Mouse (Mus musculus): ENCODE results near the gene Txnrd1. TPM values are rescaled to one million over a fixed set of nuclear protein-coding genes. Genes with fewer than 3 reads are reported as not detected.
A peak's percentile ranks its signal among the peaks of the same experiment; 100 is the strongest.

Gene Txnrd1
- polyA plus RNA-seq, 1 experiment: 115 TPM

DNA sequence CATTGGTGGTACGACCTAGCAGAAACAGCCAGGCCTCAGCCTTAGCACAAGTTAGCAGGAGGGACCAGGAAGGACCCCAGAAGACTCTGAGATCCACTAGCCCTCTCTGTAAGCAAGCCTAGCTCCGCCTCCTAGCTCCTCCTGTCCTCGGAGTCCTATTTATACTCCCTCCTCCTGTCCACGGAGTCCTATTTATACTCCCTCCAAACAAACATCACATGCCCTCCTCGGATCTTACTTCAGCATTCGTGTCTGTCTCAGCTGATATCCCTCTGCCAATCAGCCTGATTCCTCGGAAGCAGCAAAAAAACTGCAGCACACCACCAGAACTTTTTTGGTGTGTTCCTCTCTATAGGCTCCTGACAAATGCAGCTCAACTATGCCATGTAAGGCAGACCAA lies 65.1 kb downstream of the Txnrd1 start:
- DNase-seq (ENCODE audit: low read depth): no peak
- no peak for TF ChIP-seq POLR2A (IDR thresholded peaks at IDR 0.05; ENCODE audit: borderline replicate concordance, extremely low read depth, insufficient read depth, insufficient read length, poor library complexity, severe bottlenecking)
- no peak for TF ChIP-seq CTCF (IDR thresholded peaks at IDR 0.05; ENCODE audit: borderline replicate concordance, extremely low read depth, insufficient read depth, insufficient read length)

DNA sequence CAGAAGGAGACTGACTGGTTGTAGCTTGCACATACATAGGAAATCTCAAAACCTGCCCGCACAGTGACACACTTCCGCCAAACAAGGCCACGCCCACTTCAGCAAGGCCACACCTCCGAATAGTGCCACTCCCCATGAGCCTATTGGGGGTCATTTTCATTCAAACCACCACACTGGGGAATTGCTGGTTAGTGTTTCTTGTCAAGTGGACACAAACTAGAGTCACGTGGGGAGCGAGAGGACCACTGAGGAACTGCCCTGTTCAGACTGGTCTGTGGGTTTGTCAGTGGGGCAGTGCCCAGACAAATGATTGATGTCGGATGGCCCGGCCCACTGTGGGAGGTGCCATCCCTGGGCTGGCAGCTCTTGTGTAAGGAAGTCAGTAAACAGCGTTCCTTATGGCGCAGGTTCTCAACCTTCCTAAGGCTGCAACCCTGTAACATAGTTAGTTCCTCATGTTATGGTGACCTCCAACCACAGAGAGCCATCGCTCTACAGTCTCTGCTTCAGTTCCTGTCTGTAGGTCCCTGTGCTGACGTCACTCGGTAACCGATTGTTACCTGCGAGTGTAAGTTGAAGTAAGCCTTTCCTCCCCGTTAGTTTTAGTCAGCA lies 66.2 kb downstream of the Txnrd1 start:
- DNase-seq (ENCODE audit: low read depth): peak; percentile 56

DNA sequence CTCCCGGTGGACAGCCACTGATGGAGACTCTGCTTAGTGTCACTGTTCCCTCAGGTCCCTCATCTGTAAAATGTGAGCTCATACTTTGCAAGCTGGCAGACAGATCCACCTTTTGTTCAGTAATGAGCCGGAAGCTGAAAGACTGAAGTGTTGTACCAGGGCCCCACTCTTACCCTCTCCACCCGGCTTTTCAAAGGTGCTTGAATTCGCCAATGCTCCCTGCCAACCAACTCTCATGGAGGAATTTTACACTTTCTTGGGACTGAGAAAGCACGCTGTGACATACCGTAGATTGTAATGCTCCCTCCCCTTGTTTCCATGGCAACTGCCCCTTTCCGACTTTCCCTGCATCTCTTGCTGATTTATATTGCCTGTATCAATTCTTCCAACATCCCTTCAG lies 66.8 kb downstream of the Txnrd1 start:
- TF ChIP-seq CTCF (IDR thresholded peaks at IDR 0.05; ENCODE audit: borderline replicate concordance, extremely low read depth, insufficient read depth, insufficient read length) (no peak), POLR2A (IDR thresholded peaks at IDR 0.05; ENCODE audit: borderline replicate concordance, extremely low read depth, insufficient read depth, insufficient read length, poor library complexity, severe bottlenecking) (no peak)
- peak; percentile 88 for DNase-seq (ENCODE audit: low read depth)

More for the DNA sequence above, 66.2 kb downstream of the Txnrd1 start:
- TF ChIP-seq POLR2A (IDR thresholded peaks at IDR 0.05; ENCODE audit: borderline replicate concordance, extremely low read depth, insufficient read depth, insufficient read length, poor library complexity, severe bottlenecking) (no peak), CTCF (IDR thresholded peaks at IDR 0.05; ENCODE audit: borderline replicate concordance, extremely low read depth, insufficient read depth, insufficient read length) (no peak)

DNA sequence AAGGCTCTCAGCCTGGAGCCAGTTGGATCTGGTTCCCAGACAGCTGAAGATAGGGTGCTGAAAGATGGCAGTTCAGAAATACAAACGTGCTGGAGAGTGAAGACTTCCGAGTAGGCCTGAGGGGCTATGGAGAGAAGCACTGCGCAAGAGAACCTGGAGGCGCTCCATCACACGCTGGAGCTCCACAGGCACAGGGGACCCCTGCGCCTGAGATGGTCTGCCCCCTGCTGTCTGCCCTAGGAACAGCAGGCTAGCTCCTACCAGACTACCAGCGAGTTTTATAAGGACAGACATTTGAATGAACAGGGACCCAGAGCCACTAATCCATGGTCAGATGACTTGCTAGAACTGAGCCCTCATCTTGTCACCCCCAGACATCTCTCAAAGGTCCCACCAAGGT lies 67.7 kb downstream of the Txnrd1 start:
- peak; percentile 88 for DNase-seq (ENCODE audit: low read depth)

DNA sequence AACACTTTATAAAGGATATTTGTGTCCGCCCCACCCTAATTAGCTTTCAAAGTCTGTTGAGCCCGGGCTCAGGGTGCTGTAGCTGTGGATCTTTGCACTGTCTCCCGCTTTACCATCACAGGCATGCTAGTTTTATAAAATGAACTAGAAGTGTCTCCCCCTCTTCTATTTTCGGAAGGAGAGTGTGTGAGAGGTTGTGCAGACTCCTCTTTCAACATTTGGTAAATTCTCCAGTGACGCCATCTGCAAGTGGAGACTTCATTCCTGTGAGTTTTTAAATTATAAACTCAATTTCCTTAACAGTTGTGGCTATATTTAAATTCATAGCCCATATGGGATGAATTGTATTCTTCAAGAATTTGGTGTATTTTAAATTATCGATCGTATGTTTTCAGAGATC lies 74.8 kb downstream of the Txnrd1 start:
- DNase-seq (ENCODE audit: low read depth): no peak
- TF ChIP-seq CTCF (IDR thresholded peaks at IDR 0.05; ENCODE audit: borderline replicate concordance, extremely low read depth, insufficient read depth, insufficient read length) (no peak), POLR2A (IDR thresholded peaks at IDR 0.05; ENCODE audit: borderline replicate concordance, extremely low read depth, insufficient read depth, insufficient read length, poor library complexity, severe bottlenecking) (no peak)

More for the DNA sequence above, 67.7 kb downstream of the Txnrd1 start:
- TF ChIP-seq POLR2A (IDR thresholded peaks at IDR 0.05; ENCODE audit: borderline replicate concordance, extremely low read depth, insufficient read depth, insufficient read length, poor library complexity, severe bottlenecking) (no peak), CTCF (IDR thresholded peaks at IDR 0.05; ENCODE audit: borderline replicate concordance, extremely low read depth, insufficient read depth, insufficient read length) (peak; percentile 89)

DNA sequence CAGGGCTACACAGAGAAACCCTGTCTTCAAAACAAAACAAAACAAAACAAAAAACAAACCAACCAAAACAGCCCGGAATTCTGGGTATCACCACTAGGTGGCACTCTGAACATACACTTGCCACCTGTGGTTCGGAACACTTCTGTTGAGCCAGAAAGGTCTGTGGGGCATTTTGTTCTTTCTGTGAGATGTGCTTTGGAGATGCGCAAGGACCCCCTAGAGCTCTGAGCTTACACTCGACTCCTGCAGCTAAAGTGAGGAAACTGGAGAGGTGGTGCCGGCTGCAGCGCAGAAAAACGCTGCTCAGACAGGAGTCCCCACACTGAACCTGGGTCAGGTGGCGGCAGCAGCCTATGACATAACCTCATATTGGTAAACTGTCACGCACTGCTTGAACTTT lies 75.6 kb downstream of the Txnrd1 start:
- peak; percentile 82 for DNase-seq (ENCODE audit: low read depth)
- TF ChIP-seq CTCF (IDR thresholded peaks at IDR 0.05; ENCODE audit: borderline replicate concordance, extremely low read depth, insufficient read depth, insufficient read length) (peak; percentile 77), POLR2A (IDR thresholded peaks at IDR 0.05; ENCODE audit: borderline replicate concordance, extremely low read depth, insufficient read depth, insufficient read length, poor library complexity, severe bottlenecking) (no peak)

DNA sequence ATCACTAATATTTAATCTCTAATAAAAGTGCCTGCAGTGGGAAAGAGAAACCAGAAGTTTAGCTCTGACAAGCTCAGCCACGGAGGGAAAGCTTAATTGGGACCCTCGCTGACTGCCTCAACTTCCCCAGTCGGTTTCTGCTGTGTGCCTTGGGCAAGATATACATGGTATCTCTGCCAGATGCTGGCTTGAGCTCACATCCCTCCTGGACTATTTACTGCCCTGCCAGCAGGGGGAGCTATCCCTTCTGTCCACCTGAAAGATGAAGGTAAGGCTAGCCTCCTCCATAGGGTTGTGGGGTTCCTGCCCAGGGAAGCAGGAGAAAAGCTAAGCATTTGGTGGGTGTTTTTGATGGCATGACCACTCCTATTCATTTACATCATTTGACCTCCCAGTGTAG lies 76.4 kb downstream of the Txnrd1 start:
- no peak for TF ChIP-seq POLR2A (IDR thresholded peaks at IDR 0.05; ENCODE audit: borderline replicate concordance, extremely low read depth, insufficient read depth, insufficient read length, poor library complexity, severe bottlenecking)
- peak; percentile 35; the same call in 1 of the 2 replicates for TF ChIP-seq CTCF (IDR thresholded peaks at IDR 0.05; ENCODE audit: borderline replicate concordance, extremely low read depth, insufficient read depth, insufficient read length)
- no peak for DNase-seq (ENCODE audit: low read depth)

DNA sequence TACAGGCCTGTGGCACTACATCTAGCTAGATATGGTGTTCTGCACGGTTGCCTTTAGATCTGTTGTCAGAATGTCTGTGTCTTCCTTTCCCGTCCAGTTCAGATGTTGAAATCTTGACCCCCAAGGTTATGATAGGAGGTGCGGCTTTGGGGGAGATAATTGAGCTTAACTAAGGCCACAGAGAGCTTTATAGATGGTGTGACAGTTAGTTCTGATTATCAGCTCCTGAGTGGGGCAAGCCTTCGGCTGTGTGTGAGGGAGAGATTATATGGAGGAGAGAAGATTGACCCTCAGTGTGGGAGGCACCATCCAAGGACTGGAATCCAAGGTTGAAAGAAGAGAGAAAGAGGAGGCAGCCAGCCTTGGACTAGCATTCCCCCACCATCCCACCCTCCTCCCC lies 79.5 kb downstream of the Txnrd1 start:
- TF ChIP-seq CTCF (IDR thresholded peaks at IDR 0.05; ENCODE audit: borderline replicate concordance, extremely low read depth, insufficient read depth, insufficient read length): no peak
- TF ChIP-seq POLR2A (IDR thresholded peaks at IDR 0.05; ENCODE audit: borderline replicate concordance, extremely low read depth, insufficient read depth, insufficient read length, poor library complexity, severe bottlenecking): no peak

DNA sequence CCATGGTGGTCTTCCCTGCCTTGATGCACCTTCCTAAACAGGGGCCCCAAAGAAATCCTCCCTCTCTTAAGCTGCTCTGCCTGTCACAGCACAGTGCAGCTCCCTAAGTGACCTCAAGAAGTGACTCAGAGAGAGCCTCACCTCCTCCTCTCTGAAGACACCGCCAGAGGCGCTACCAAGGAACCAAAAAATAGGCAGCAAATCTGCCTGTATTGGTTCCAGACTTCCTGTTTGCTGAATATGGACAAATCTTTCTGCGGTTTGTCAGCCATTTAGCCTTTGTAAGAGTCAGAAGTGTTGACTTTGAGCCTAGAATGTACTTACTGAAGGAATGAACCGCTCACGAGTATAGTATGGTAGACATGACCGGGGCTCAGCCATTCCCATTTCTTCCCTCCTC lies 80.0 kb downstream of the Txnrd1 start:
- TF ChIP-seq POLR2A (IDR thresholded peaks at IDR 0.05; ENCODE audit: borderline replicate concordance, extremely low read depth, insufficient read depth, insufficient read length, poor library complexity, severe bottlenecking) (no peak), CTCF (IDR thresholded peaks at IDR 0.05; ENCODE audit: borderline replicate concordance, extremely low read depth, insufficient read depth, insufficient read length) (no peak)
- no peak for DNase-seq (ENCODE audit: low read depth)

More for the DNA sequence above, 79.5 kb downstream of the Txnrd1 start:
- no peak for DNase-seq (ENCODE audit: low read depth)

DNA sequence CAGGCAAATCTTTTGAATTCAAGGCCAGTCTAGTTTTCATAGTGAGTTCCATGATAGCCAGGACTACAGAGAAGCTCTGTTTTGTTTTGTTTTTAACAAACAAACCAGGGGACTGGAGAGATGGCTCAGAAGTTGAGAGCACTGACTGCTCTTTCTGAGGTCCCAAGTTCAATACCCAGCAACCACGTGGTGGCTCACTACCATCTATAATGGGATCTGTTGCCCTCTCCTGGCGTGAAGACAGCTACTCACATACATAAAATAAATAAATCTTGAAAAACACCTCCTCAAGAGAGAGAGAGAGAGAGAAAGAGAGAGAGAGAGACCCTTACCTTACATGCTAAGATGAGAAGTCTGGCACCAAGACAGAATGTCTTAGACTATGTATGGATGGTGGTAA lies 84.9 kb downstream of the Txnrd1 start:
- TF ChIP-seq POLR2A (IDR thresholded peaks at IDR 0.05; ENCODE audit: borderline replicate concordance, extremely low read depth, insufficient read depth, insufficient read length, poor library complexity, severe bottlenecking): no peak
- no peak for TF ChIP-seq CTCF (IDR thresholded peaks at IDR 0.05; ENCODE audit: borderline replicate concordance, extremely low read depth, insufficient read depth, insufficient read length)
- DNase-seq (ENCODE audit: low read depth): no peak

DNA sequence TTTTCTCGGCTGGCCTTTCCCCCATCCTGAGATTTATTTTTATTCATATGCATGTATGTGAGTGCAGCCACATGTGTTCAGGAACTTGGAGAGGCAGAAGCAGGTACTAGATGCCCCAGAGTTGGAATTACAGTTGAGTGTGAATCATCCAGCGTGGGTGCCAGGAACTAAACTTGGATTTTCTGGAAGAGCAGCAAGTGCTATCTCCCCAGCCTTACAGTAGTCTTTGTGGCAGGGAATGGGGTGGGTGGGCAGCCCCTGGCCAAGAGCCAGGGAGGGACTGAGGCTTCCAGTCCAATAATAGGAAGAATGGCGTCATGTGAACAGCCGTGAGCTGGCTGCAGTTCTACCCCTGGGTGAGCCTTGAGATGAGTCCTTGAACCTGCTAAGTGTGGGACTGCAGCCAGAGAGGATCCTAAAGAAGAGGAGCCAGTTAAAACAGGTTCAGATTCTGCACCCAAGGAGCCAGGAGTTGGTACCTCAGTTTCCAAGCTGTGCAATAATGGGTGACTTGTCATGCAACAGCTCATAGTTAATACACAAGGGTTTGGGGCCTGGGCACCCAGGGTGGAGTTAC lies 85.7 kb downstream of the Txnrd1 start:
- peak; percentile 13 for DNase-seq (ENCODE audit: low read depth)
- TF ChIP-seq CTCF (IDR thresholded peaks at IDR 0.05; ENCODE audit: borderline replicate concordance, extremely low read depth, insufficient read depth, insufficient read length) (no peak), POLR2A (IDR thresholded peaks at IDR 0.05; ENCODE audit: borderline replicate concordance, extremely low read depth, insufficient read depth, insufficient read length, poor library complexity, severe bottlenecking) (no peak)

DNA sequence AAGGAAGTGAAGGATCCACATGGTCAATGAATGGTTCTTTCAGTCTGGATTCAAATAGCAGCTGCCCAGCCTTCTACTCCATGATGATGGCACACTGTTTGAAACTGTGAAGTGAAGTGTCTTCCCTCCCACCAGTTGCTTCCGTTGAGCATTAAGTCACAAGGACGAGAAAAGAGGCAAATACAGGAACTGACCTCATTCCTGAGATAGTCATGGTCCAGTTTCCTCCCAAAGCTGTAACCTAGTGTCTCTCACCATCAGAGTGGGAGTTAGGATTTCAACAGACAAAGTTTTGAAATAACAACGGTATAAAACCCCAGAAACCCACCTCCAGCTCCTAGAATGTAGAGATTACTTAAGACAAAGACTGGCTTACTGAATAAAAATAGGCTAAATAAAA lies 89.8 kb downstream of the Txnrd1 start:
- no peak for DNase-seq (ENCODE audit: low read depth)
- TF ChIP-seq CTCF (IDR thresholded peaks at IDR 0.05; ENCODE audit: borderline replicate concordance, extremely low read depth, insufficient read depth, insufficient read length): no peak
- TF ChIP-seq POLR2A (IDR thresholded peaks at IDR 0.05; ENCODE audit: borderline replicate concordance, extremely low read depth, insufficient read depth, insufficient read length, poor library complexity, severe bottlenecking): no peak

Measured in brain, embryonic 14.5 days (tissue).